Comparison of ENCODE assay signal across 9 mouse cellular contexts in genomic region chr6:54699477-54700056, GRCm38 (mm10). TPM values are rescaled to one million over a fixed set of nuclear protein-coding genes. Genes with fewer than 3 reads are reported as not detected.
A peak's percentile ranks its signal among the peaks of the same experiment; 100 is the strongest.
DNase-seq lines count a peak whose midpoint lies in the region; ATAC-seq and TF ChIP-seq lines count a peak whose summit lies in the region.
"Had no signal": no experiment of that assay in that cellular context is flagged by ENCODE, and none has a peak within 500 bp of the region (broad histone marks: within the 10 kb centered on the region; RNA-seq: fewer than 3 reads in every experiment).

No protein-coding gene starts in this region.

- WGBS in hindbrain, embryonic 12.5 days = 6% methylated on average over 19 of the region's 19 CpGs
- WGBS in lung, embryonic 16.5 days = 2% methylated on average over 19 of the region's 19 CpGs
- 1% methylated on average over 19 of the region's 19 CpGs for WGBS in thymus, adult 2 months

- ATAC-seq in hindbrain, embryonic 12.5 days (ENCODE audit: low FRiP score) = peak; percentile 77
- ATAC-seq in lung, embryonic 16.5 days (ENCODE audit: low read depth) = peak; percentile 91

- H3K36me3 ChIP-seq in ES-Bruce4 (ENCODE audit: control insufficient read depth, insufficient read depth, low read length, poor library complexity, severe bottlenecking) = no peaks in the 10 kb centered on the region
- peaks cover 1% of the 10 kb centered on the region for H3K36me3 ChIP-seq in hindbrain, embryonic 12.5 days
- H3K36me3 ChIP-seq in lung, embryonic 16.5 days (ENCODE audit: control insufficient read depth, insufficient read depth, low read length) = no peaks in the 10 kb centered on the region
- H3K36me3 ChIP-seq in thymus, adult 2 months (ENCODE audit: control insufficient read depth, insufficient read depth, low read length) = no peaks in the 10 kb centered on the region

- peak overlapping the region; percentile 40 for H3K4me3 ChIP-seq in ES-Bruce4 (ENCODE audit: low read depth, low read length)
- peak overlapping the region; percentile 35 for H3K4me3 ChIP-seq in hindbrain, embryonic 12.5 days
- peak overlapping the region; percentile 58 for H3K4me3 ChIP-seq in lung, embryonic 16.5 days (ENCODE audit: low read length)
- H3K4me3 ChIP-seq in thymus, adult 2 months (ENCODE audit: control insufficient read depth, insufficient read depth, low read length) = peak overlapping the region; percentile 52

- H3K4me2 ChIP-seq in hindbrain, embryonic 12.5 days (replicated peaks) = peak overlapping the region; percentile 82
- H3K4me2 ChIP-seq in lung, embryonic 16.5 days (ENCODE audit: low read depth, low read length) = peak overlapping the region; percentile 100

- H3K9ac ChIP-seq in ES-Bruce4 (ENCODE audit: low read depth, poor library complexity, severe bottlenecking) = no peak overlapping the region
- H3K9ac ChIP-seq in hindbrain, embryonic 12.5 days = peak overlapping the region; percentile 36
- peak overlapping the region; percentile 68 for H3K9ac ChIP-seq in lung, embryonic 16.5 days (ENCODE audit: low read length)

- peak; percentile 75 to 77 for DNase-seq in cerebellum, postnatal 36 days
- peak; percentile 59 to 69 for DNase-seq in frontal cortex, postnatal 25 days (ENCODE audit: low spot score in 2 of 2)
- DNase-seq in layer of hippocampus, adult 9-11 months = peak; percentile 80
- peak; percentile 80 for DNase-seq in ovary, adult 18-20 months (ENCODE audit: low spot score)
- DNase-seq in thymus, adult 2 months = peak; percentile 82

- TF ChIP-seq CTCF in ES-Bruce4 (IDR thresholded peaks at IDR 0.05; ENCODE audit: low read depth, low read length) = no peak
- no peak for TF ChIP-seq CTCF in thymus, adult 2 months (IDR thresholded peaks at IDR 0.05; ENCODE audit: borderline replicate concordance, control insufficient read depth, extremely low read depth, insufficient read depth, low read length, poor library complexity)

- H3K9me3 ChIP-seq in ES-Bruce4 (replicated peaks; ENCODE audit: control insufficient read depth, insufficient read depth, low read length, poor library complexity, severe bottlenecking) = no peaks in the 10 kb centered on the region
- no peaks in the 10 kb centered on the region for H3K9me3 ChIP-seq in hindbrain, embryonic 12.5 days (replicated peaks)
- H3K9me3 ChIP-seq in lung, embryonic 16.5 days (ENCODE audit: control insufficient read depth, low read length) = no peaks in the 10 kb centered on the region

- no peak for TF ChIP-seq POLR2A in ES-Bruce4 (IDR thresholded peaks at IDR 0.05; ENCODE audit: insufficient read depth, low read length)
- no peak for TF ChIP-seq POLR2A in thymus, adult 2 months (IDR thresholded peaks at IDR 0.05; ENCODE audit: control insufficient read depth, extremely low read depth, insufficient read depth, low read length, poor library complexity)

- H3K27ac ChIP-seq in ES-Bruce4 (ENCODE audit: insufficient read depth, low read length) = peak overlapping the region; percentile 51; the same call in 1 of the 2 replicates
- no peak overlapping the region; the same call in 1 of the 2 replicates for H3K27ac ChIP-seq in hindbrain, embryonic 12.5 days
- H3K27ac ChIP-seq in lung, embryonic 16.5 days (ENCODE audit: low read length) = no peak overlapping the region
- H3K27ac ChIP-seq in thymus, adult 2 months (ENCODE audit: control insufficient read depth, insufficient read depth, low read length) = no peak overlapping the region

- no peak for TF ChIP-seq EP300 in ES-Bruce4 (IDR thresholded peaks at IDR 0.05; ENCODE audit: insufficient read depth, low read depth, low read length)

- peaks cover 3% of the 10 kb centered on the region for H3K4me1 ChIP-seq in ES-Bruce4 (ENCODE audit: control insufficient read depth, insufficient read depth, low read length)
- H3K4me1 ChIP-seq in hindbrain, embryonic 12.5 days = peaks cover 25% of the 10 kb centered on the region
- H3K4me1 ChIP-seq in lung, embryonic 16.5 days (replicated peaks; ENCODE audit: control insufficient read depth, insufficient read depth, low read length) = peaks cover 3% of the 10 kb centered on the region; the same call in 1 of the 2 replicates
- peaks cover 17% of the 10 kb centered on the region for H3K4me1 ChIP-seq in thymus, adult 2 months (replicated peaks; ENCODE audit: control insufficient read depth, insufficient read depth, low read length)

- H3K27me3 ChIP-seq in ES-Bruce4 (ENCODE audit: control insufficient read depth, insufficient read depth, low read length, poor library complexity, severe bottlenecking) = no peaks in the 10 kb centered on the region
- peaks cover 11% of the 10 kb centered on the region for H3K27me3 ChIP-seq in hindbrain, embryonic 12.5 days
- peaks cover 20% of the 10 kb centered on the region for H3K27me3 ChIP-seq in lung, embryonic 16.5 days (ENCODE audit: control insufficient read depth, insufficient read depth, low read depth, low read length)
- no peaks in the 10 kb centered on the region for H3K27me3 ChIP-seq in thymus, adult 2 months (ENCODE audit: control insufficient read depth, insufficient read depth, low read length)
- H3K27me3 ChIP-seq: Patski had no signal

RNA-seq across cellular contexts. Expression of gene Mturn, which starts 18.1 kb away (rescaled TPM):
- polyA plus RNA-seq in ES-Bruce4 (2011; ENCODE audit: insufficient read depth, insufficient read length, low read depth, missing spikeins) = 3.8 and 4.8 TPM in 2 replicates
- polyA plus RNA-seq in hindbrain, embryonic 12.5 days (2016; fragmentation: Nextera tagmentation; extraction: Ambion mirVana) = 54.5 and 59.9 TPM in 2 replicates
- 5.0 and 6.4 TPM in 2 replicates for polyA plus RNA-seq in lung, embryonic 16.5 days (2015; fragmentation: Nextera tagmentation; extraction: Ambion mirVana)
- 14.8 and 15.6 TPM in 2 replicates for polyA plus RNA-seq in thymus, adult 2 months (2012; rRNA removed)
